Mouse (Mus musculus) neural tube, embryonic 10.5 days (tissue): ENCODE measurements at regions not wholly inside any gene's neighbourhood (a gene's known extent, or its start where the extent isn't known, plus 50 kb on each side); places are given as distances from the start of the nearest gene placed in this dataset.
A peak's percentile ranks its signal among the peaks of the same experiment; 100 is the strongest.

ENCODE experiments used
- DNase-seq: peaks from one replicate; pipeline ENCODE4 v3.0.0-alpha.2; 2017; ENCODE audit warnings: low spot score; ENCODE audit errors: extremely low spot score

DNA sequence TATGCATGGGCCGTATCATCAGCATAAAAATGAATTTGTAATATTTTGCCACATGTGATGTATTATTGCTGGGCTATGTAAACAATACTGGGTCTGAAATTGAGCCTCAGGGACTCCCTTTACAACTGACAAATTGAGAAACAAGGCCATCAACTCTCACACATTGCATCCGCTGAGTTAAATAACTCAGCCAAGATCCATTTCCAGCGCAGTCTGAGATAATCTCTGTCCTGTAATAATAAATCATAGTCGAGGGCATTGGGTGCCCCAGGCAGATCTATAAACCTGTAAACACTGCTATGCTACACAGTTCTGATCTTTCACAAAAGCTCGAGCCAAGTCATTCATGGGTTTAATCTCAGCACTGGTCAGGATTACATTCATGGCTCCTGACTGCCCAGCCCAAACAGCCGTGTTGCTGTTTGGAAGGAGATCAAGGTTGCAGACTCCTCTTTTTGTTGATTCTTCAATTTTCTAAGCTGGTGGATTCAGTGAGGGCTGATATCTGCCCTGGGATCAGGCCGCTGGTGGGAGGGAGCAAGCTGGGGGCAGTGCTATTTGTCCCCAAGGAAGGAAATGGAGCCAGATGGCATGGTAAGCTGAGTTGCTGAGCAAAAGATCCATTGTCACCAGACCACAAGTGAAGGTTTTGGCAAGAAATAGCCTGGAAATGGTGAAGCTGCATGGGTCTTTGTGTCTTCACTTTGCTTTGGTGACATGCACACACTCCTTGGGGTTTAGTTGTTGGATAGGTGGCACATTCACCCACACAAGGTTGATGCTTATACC, 160.0 kb upstream of the Bmper start:
- peak; percentile 37 for DNase-seq

GRCm38 (mm10) chr9:23064001-23064400, 158.9 kb upstream of the Bmper start:
- no peak for DNase-seq

DNA sequence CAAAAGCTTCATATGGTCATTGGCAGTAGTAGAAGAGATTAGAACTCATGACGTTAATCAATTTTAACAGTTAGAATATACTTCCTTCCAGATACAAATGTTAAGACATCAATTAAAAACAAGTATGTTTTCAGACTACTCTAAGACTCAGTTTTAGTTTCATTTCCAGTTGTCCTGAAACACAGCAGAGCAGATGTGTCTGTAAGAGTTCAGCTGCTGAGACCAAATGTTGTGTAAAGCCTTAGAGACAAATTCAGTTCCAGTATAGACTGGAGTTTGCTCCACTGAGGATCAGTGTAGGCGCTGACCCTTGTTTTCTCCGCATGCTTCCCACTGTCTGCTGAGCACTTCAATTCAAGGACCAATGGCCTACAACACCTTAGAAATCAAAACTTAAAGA, 158.1 kb upstream of the Bmper start:
- no peak for DNase-seq

- no peak for DNase-seq
Measured at GRCm38 (mm10) chr9:23068101-23068791, 154.6 kb upstream of the Bmper start.

- no peak for DNase-seq
Measured at GRCm38 (mm10) chr9:23069161-23069560, 153.7 kb upstream of the Bmper start.

- DNase-seq, result no peak
Measured at GRCm38 (mm10) chr9:23071006-23071405, 151.9 kb upstream of the Bmper start.

GRCm38 (mm10) chr9:23072741-23073140, 150.1 kb upstream of the Bmper start:
- DNase-seq, result no peak

DNA sequence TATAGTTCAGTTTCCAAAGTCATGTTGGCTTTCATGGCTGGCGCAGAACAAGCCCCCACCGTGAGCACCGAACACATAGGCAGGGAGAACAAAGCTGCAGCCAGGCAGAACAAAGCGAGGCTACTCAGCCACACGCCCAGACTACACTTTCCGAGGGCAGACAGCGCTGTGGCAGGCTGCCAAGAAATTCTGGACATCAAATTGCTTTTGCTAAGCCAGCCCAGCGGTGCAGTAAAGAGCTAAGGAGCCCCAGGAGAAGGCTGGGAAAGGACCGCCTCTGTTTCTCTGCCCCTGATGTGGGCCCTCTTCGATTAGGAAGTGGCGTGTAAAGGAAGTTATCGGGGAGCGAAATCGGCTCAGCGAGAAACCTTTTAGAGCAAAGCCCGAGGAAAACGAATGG, 139.3 kb upstream of the Bmper start:
- DNase-seq, result peak; percentile 59

GRCm38 (mm10) chr9:23089339-23089738, 133.5 kb upstream of the Bmper start:
- no peak for DNase-seq

GRCm38 (mm10) chr9:23097134-23097789, 125.6 kb upstream of the Bmper start:
- no peak for DNase-seq

- DNase-seq, result no peak
Measured at GRCm38 (mm10) chr9:23101584-23101983, 121.3 kb upstream of the Bmper start.

DNA sequence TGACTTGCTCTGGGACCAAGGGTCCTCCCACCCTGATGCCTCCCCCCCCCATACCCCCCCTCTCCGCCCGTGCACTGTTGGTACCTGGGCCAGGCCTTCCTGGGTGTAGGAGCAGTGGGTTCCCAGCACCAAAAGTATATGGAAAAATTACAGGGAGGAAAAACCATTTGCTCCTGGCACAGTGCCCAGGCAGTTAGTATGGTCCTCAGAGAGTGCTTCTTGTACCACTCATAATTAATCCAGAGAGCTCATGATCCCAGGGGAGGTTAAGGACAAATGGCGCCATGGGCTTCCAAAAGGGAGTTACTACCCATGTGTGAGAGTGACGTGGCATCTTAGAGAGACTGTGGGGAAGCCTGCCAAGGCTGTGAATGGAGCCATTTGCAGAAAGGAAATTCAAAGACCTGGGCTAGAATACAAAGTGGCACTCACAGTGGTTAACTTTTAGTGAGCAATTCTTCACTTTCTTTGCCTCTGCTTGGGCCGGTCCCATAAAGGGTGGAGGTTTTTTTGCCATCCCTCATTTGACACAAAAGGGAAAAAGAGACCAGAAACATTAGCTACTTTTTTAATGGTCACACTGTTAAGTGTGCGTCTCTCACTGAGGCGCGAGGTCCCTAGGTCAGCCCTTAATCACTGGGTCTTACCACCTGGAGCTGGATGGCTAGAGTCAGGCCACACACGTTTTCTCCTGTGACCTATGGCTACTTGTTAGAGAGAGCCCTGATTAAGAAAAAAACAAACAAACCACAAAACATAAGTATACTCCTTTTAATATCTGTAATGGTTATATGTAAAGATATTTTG, 120.7 kb upstream of the Bmper start:
- DNase-seq, result no peak

DNA sequence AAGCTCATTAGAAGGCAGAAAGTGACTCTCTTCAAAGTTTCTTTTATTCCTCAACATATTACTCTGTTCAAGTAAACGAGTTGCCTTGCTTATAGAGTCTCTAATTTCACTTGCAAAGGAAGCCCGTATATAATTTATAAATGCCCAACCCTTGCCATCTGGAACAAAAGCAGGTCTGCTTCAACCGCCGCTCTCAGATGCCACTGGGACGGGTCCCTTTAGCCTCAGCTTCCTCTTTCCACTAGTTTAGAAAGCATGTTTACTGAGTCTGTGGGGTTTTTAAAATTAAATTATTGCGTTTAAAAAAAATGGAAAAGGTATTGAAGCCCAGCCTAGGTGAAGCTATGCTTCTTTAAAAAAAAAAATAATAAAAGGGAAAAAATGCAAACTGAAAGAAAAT, 111.4 kb upstream of the Bmper start:
- no peak for DNase-seq

GRCm38 (mm10) chr9:23115026-23115425, 107.8 kb upstream of the Bmper start:
- no peak for DNase-seq

DNA sequence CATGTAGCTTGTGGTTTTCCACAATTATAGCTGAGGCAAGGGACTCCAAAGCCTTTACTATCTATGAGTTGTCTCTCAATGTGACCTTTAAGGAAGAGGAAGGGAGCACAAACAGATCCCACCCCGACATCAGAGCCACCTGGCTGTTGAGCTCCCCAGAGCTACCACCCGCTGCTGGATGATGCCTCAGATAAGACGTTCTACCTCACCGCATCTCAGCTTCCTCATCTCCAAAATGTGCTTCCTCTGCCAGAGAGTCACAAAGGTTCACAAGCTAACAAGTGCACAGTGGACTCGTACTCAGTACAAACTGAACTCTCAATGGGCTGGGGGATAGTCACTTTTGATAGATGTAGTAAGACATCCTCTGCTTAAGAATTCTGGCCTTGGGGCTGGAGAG, 107.3 kb upstream of the Bmper start:
- no peak for DNase-seq

DNA sequence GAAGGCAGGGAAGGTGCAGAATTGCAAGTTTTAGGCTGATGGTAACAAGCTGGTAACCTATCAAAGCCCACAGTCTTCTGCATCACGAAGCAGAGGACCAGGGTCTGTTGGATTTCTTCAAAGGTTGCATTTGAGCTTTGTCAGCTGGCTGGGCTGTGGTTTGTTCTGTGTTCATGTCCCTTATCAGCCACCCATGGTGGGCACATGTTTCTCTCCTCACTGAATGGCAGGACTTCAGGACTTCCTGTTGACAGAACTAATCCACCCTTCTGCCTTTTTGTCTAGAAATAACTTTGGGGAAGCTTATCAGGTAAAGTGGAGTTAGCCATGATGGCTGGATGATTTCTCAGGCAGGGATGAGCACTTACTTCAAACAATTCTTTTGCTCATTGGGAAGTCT, 106.6 kb upstream of the Bmper start:
- no peak for DNase-seq

GRCm38 (mm10) chr9:23119811-23120210, 103.1 kb upstream of the Bmper start:
- no peak for DNase-seq

- DNase-seq, result no peak
Measured at GRCm38 (mm10) chr9:23120814-23121213, 102.1 kb upstream of the Bmper start.

DNA sequence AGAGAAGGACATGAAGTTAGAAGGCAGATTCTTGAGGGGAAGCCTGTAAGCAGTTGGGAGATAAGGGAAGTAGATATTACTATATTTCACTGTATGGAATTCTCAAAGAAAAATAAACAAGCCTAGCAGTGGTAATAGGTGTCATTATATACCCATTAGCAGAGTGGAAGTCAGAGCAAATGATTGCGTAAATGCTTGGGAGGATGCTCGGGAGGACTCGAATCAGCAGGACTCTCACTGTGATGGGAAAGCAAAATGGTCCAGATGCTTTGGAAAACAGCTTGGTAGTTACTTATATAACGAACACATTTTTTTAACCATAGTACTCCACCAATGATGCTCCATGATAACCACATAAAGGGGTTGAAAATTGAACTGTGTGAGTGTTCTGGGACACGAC, 100.4 kb upstream of the Bmper start:
- no peak for DNase-seq

DNA sequence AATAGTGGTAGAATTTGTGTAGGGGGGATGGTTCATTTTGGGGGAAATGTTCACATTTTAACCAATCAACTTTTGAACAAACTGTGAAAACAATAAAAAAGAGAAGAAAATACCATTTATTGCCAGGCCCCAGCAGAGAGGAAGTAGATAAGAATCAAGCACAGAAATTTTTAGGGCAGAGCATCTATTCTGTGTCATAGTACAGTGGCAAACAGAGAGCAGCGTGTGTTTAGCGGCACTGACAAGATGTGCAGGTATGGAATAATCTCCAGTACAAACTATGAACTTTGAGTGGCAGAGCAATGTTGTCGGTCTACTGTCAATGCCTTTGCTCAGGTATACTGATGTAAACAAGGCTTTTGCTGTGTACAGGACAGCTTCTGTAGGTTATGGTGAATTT, 99.4 kb upstream of the Bmper start:
- no peak for DNase-seq
